Mouse (Mus musculus) gastrocnemius, adult 18-20 months (tissue): ENCODE measurements around the gene Gp6. TPM values are rescaled to one million over a fixed set of nuclear protein-coding genes. Genes with fewer than 3 reads are reported as not detected.
"Not testable (repeated sequence)": the region's sequence is repeated elsewhere in the genome, so short reads cannot be mapped to it uniquely, and the experiment has no call there.

Experiments
- DNase-seq: peaks from one replicate; pipeline ENCODE4 v3.0.0; 2021; ENCODE audit warnings: low spot score
- long read RNA-seq, 2 experiments: library from polyadenylated mRNA; stranded (forward); transcript quantifications; one replicate each; pipeline ENCODE4 v2.0.0; 2021
- microRNA-seq: library from miRNA; unstranded; fragments of <30 nt; microRNA quantifications from one replicate; pipeline ENCODE4 v1.2.0, GENCODE M21; 2021
- total RNA-seq, 2 experiments: library from RNA; stranded (reverse); gene quantifications; 2 replicates each; pipeline ENCODE4 v1.2.3; 2021

Gp6 gene
- total RNA-seq = not detected
- long read RNA-seq, experiment 1 = 0 reads
- long read RNA-seq, experiment 2 = 0 reads

DNA sequence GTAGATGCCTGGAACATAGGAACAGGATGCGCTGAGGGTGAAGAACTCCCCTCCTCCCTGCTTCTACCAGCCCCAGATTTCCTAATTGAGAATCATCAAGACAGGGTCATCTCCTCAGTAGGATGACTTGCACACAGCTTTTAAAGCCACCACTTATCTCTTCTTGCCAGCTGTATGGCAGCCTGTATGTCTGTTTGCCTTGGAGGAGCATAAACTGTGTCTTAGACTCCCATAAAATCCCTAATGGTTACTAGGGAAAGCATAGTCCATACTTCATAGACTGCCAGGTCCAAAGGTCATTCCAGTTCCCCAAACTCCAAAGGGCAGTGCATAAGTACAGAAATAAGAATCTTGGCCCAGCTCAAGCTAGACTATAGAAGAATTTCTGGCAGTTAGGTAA lies at the start of gene Gp6:
Gp6 (minus strand) TSS at position 15 of the 400 bp plus-strand sequence.
- no peak for DNase-seq

DNA sequence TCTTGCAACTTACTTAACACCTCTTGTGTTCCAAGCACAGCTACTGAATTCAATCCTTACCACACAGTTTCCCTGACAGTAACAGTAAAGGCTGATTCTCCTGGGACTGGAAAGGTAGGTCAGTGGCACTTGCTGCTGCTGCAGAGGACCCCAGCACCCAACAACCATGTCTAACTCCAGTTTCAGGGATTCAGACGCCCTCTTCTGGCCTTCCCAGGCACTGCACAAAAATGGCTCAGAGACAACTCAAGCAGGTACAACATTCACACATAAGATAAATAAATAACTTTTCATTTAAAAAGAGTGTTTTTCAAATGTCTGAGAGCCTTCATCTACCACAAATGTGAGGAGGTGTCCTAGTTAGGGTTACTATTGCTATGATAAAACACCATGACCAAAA lies 49.6 kb upstream of the Gp6 start:
- DNase-seq = no peak

DNA sequence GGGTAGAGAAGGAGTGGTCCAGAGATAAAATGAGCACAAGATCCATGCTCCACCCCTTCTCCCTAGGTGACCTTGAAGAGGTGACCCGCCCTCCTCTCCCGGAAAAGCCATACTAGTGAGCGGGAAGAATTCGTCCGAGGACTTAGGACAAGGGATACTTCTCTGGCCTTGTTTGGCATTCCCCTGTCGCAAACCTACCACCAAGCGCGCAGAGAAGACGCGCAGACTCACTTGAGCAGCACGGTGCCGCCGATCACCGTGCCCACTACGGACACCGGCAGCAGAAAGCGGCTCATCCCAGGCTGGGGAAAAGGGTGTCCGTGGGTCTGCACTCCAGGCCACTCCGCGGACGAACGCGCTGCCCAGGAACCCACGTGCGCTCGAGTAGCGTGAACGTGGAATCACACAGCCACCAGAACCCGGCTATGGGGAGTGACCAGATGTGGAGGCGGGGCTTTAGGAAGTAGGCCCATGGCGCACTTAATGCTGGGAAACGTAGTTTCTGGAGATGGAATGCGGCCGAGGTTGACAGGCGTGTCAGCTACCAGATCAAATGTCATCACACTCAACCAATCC lies 47.8 kb upstream of the Gp6 start, which contains the start of gene Rdh13:
Rdh13 (minus strand) TSS at position 434 of the 576 bp plus-strand sequence.
- peak; percentile 95 for DNase-seq

- DNase-seq = no peak
Measured at GRCm38 (mm10) chr7:4440549-4440948, 43.0 kb upstream of the Gp6 start.

- DNase-seq = no peak
Measured at GRCm38 (mm10) chr7:4437721-4438120, 40.2 kb upstream of the Gp6 start.

GRCm38 (mm10) chr7:4432026-4432425 lies 34.5 kb upstream of the Gp6 start:
- no peak for DNase-seq

DNA sequence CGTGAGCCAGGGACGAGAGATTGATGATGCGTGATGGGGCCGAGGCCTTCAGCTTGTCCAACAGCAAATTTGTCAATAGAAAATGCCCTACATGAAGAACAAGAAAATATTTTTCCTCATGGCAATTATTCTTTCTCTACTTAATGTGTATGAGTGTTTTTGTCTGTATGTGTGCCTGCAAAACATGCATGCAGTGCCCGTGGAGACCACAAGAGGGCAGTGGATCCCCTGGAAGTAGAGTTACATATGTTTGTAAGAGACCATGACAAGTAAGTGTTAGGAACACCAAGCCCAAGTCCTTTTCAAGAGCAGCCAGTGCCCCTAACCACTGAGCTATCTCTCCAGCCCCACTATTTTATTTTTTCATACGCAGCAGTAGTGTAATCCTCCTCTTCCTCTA lies 34.0 kb upstream of the Gp6 start:
- peak; percentile 60 for DNase-seq

- DNase-seq = no peak
Measured at GRCm38 (mm10) chr7:4430246-4430844, 32.8 kb upstream of the Gp6 start.

DNA sequence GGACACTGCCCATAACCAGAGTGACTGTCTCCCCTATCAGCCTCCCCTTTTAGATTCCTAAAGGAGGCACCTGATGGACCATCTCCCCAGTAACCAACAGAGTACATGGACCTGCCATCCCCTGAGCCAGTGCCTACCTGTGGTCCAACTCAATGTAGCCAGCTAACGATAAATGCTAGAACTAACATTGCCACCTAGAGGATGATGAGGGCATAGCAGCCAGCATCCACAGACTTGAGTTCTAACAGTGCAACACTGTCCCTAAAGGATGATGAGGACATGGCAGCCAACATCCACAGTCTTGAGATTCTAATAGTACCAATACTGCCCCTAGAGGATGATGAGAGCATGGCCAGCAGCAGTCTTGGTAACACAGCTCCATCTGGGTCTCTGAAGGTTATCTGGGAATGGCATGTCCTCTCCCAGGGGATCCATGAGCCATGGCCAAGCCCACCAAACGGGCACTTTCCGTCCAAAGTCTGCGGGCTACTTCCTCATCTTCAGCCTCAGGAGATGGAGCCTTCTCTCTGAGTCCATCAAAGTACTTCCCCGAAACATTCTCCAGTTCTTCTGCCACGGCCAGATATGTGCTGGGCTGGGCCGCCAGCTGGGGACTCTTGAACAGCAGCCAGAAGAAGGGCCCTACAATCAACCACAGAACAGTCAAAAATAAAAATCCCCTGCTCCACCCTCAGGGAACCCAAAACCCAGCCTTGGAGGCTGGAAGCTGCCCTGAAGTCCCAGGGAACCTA lies 29.8 kb upstream of the Gp6 start:
- DNase-seq = peak; percentile 89

DNA sequence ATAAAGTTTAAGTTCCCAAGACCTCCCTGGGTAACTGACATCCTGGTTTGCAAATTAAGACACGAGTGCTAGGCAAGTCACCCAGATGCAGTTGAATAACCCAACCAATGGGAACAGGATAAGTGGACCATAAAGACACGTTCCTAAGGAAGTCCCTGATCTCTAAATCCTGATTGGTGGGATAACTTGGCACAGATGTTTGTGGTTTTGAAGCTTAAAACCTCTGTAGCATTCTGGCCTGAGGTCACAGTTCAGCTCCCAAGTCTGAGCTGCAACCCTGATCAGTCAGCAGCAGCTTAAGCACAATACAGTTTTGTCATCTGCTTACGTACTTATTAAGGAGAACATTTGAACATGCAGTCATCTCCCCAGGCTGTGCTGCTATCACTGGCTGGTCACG lies 22.7 kb upstream of the Gp6 start:
- DNase-seq = no peak

DNA sequence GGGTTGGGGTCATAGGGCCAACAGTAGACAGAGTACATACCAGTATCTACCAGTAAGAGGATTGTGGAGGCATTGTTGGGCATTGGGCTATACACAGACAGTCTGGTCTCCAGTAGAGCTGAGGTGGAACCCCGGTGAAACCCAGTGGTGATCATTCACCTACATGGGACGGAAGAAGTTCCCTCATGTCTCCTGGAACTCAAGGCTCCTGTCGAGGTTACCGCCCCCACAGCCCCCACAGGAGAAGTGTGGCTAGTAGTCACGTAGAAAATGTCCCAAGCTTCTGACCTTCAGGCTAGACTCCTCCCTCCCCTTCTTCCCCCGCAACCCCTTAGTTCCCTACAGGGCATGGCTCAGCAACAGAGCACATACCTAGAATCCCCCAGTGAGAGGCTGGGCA lies 22.1 kb upstream of the Gp6 start:
- DNase-seq = no peak

GRCm38 (mm10) chr7:4412406-4412805 lies 14.9 kb upstream of the Gp6 start:
- DNase-seq = not testable (repeated sequence)

- no peak for DNase-seq
Measured at GRCm38 (mm10) chr7:4373521-4373920, 24.0 kb downstream of the Gp6 start.

GRCm38 (mm10) chr7:4337509-4337908 lies 60.0 kb downstream of the Gp6 start, which contains the start of gene Ncr1:
Ncr1 (plus strand) TSS chr7:4337724.
- no peak for DNase-seq

GRCm38 (mm10) chr7:4323301-4323700 lies 74.2 kb downstream of the Gp6 start:
- no peak for DNase-seq

Small RNAs within 50 kb of the gene (microRNA-seq; reads per million reads assigned to microRNA genes)
- not detected for gene Gm24605
- gene Gm24752 = not detected
- gene Gm25349 = not detected

Other genes starting within 250 kb of the Gp6 start
- 1 to 10 TPM; 1.8 to 2.2 TPM for gene Leng9, start 247.4 kb downstream of the Gp6 start, total RNA-seq
- gene Cdc42ep5, start 232.9 kb downstream of the Gp6 start, total RNA-seq = 1 to 10 TPM; 1.5 to 1.7 TPM
- gene Lilra5, start 160.0 kb downstream of the Gp6 start, total RNA-seq = not detected
- not detected for gene Ncr1, start 60.0 kb downstream of the Gp6 start, total RNA-seq
- 10 to 100 TPM; 12.6 to 15.4 TPM for gene Rdh13, start 47.9 kb upstream of the Gp6 start, total RNA-seq
- 1 to 10 TPM; 1.9 to 3.5 TPM for gene Eps8l1, start 62.9 kb upstream of the Gp6 start, total RNA-seq
- gene Ppp1r12c, start 103.9 kb upstream of the Gp6 start, total RNA-seq = 10 to 100 TPM; 15.5 to 19.0 TPM
- gene Tnnt1, start 118.6 kb upstream of the Gp6 start, total RNA-seq = 100 to 1,000 TPM; 656 to 752 TPM
- not detected for gene Tnni3, start 126.5 kb upstream of the Gp6 start, total RNA-seq
- not detected for gene Dnaaf3, start 134.7 kb upstream of the Gp6 start, total RNA-seq
- not detected for gene Syt5, start 149.8 kb upstream of the Gp6 start, total RNA-seq
- not detected for gene Ptprh, start 206.3 kb upstream of the Gp6 start, total RNA-seq
- 1 to 10 TPM; 2.3 to 2.6 TPM for gene Tmem86b, start 233.7 kb upstream of the Gp6 start, total RNA-seq